Mouse (Mus musculus) c-Kit-positive CD71-positive TER-119-negative erythroid progenitor cells, embryonic 14.5 days (primary cell): ENCODE measurements around the gene Ppard.

ENCODE experiments used
- DNase-seq: peaks from one replicate; pipeline ENCODE4 v3.0.0-alpha.2; 2013; ENCODE audit warnings: low read depth

Gene Ppard

DNA sequence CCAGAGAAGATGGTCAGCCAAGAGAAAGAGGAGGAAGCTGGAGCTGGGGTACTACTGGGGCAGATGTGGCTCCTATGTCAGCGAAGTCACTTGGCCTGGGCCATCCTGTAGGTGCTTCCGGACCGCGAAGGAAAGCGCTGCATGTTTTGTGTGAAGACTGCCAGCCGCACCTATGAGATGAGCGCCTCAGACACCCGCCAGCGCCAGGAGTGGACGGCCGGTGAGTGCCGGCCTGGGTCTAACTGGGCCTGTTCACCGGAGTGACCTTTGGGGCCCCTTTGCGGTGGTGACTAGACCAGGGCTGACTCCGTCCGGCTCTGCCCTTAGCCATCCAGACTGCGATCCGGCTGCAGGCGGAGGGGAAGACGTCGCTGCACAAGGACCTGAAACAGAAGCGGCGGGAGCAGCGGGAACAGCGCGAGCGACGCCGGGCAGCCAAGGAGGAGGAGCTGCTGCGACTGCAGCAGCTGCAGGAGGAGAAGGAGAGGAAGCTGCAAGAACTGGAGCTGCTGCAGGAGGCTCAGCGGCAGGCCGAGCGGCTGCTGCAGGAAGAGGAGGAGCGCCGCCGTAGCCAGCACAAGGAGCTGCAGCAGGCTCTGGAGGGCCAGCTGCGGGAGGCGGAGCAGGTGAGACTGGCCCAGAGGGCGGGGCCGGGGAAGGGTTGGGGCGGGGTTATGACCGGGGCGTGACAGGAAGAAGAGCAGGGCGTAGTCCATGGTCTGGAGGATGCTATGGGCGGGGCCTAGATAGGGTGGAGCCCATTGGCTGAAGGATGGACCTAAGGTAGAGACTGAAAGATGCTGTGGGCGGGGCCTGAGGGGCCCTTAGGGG is 8.7 kb upstream of the Ppard start:
- DNase-seq: peak; percentile 97

DNA sequence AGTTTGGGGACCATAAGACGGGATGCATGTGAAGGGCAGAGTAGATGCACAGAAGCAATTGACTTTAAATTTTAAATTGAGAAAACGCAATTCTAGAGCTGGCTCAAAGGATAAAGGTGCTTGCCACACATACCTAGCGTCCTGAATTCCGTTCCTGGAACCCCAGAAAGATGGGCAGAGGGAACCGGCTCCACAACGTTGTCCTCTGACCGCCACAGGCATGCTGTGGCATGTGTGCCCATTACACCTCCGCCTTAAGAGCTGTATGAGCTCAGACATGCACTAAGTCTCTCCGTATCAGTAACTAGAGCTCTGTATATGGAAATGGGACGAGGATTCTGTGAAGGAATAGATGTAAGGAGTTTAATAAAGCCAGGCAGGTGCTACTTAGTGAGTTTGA is 7.9 kb upstream of the Ppard start:
- DNase-seq: no peak

DNA sequence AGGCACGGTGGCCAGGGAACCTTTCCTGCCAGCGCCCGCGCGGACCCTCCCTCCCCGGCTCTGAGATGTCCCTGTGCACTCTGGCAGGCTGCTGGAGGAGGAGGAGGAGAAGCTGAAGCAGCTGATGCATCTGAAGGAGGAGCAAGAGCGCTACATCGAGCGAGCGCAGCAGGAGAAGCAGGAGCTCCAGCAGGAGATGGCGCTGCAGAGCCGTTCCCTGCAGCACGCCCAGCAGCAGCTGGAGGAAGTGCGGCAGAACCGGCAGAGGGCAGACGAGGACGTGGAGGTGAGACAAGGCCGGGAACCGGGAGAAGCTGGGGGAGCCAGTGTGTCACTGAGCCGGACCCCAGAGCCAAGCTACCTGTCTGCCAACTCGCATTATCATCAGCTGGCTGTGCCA is 6.5 kb upstream of the Ppard start:
- DNase-seq: no peak

DNA sequence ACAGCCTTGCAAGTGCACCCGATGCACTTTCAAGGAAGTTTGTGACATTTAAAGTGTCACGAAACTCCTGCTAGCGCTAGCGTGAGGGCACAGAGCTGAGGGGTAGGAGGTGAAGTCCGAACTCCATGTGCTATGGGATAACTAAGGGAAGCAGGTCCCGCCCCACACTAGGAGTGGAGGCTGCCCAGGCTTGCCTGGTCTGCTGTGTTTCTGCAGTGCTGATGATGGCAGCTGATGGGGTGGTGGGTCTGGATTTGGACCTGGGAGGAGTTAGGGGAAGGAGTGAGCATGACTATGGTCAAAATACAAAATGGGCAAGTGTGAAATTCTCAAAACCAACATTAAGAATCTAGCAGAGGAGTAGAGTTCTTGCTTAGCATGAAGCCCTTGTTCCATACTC is 2.0 kb upstream of the Ppard start:
- DNase-seq: no peak

DNA sequence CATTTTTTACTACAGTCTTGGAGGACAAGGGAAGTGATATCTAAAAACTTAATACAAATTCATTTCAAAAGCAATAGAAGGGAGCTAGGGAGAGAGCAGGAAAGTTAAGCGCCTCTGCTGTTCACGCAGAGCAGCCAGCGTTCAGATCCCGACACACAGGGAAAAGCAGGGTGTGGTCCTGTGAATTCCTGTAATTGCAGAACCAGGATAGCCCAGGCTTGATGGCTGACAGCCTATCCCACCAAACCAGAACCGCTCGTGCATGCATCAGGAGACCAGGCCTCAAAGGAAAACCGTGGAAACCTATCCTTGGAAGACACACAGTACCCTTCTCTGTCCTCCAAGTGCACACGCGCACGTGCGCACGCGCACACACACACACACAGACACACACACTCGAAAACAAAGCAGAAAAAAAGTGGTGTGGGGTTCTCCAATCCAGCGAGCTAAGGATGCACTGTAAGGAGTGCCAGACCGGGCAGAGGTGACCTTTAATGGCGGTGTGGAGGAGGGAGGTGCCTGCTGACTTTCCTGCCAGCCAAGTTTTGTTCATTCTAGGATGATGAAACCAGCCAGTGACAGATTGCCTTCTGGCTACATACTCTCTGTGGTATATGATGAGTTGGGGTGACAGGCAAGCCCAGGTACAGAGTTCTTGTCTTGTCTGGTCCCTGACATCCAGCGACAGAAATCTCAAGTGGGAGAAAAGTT is 1.3 kb upstream of the Ppard start:
- no peak for DNase-seq

DNA sequence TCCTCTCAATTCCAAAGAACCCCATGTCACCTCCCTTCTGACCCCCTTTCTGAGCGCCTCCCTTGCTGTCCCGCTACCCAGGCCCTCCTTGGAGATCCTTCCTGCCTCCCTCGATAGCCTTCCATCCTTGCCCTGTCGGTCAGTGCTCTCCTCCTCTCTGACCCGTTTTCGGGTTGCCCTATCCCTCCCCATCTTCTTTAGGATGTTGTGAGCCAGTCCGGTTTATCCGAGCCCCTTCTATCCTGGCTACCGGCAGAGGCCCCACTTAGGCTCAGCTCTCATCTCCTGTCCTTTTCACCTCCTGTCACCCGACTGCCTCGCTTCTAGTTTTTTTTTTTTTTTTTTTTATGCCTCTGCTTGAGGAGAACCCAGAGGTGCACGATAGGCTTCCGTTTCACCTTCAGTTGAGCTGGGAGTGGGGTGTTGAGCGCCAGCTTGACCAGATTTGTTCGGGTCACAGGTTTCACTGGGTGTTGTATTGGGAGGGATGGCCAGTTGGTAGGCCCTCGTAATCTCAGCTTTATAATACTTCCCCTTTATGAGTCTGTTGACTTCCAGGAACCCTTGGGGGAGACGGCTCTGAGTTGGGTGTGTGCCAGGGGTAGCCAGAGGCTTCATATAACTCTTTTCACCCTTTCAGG is 711 bp downstream of the Ppard start:
- no peak for DNase-seq

DNA sequence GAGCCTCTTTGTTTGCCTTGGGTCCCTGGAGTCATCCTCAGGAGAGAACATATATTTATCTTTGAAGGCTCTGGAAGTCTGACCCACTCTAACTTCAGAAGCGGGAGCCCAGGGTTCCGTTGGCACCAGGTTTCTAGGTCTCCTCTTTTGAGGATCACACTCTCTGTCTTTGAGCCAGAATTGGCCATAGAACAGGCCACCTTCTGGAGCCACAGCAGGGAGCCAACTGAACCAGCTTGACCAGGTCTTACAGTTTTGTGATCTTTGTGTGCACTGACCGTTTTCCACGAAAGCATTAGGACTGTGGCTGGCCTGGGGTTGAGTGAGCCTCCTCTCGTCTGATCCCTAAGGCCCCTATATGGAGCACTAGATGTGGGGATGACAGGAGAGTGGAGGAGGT is 2.1 kb downstream of the Ppard start:
- DNase-seq: no peak

DNA sequence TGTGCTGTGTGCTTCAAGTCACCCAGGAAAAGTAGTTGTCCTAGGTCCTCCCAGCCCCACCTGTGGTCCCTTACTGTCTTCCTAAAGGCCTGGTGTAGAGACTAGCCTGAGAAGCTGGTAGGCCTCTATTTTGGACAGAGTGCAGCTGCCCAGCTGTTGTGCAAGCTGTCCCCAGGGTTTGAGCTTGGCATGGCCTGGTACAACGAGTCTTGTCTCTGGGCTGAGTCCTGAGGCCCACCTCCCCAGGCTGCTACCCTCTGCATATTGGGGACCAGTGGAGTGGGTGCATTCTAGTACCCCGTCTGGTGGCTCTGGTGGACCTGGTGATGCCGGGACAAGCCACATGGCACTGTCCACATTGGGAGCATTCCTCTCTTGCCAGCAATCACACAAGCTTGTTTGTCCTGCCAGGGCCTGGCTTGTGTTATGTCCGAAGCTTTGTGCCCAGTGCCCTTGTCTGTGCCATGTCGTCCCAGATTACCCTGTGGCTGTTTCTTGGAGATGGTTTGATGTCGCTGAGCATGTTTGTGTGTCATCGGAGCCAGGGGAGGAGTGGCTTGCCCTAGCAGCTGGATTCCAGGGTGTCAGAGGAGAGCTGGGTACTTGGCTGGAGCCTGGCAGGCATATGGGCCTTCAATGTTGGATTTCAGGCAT is 3.6 kb downstream of the Ppard start:
- no peak for DNase-seq

DNA sequence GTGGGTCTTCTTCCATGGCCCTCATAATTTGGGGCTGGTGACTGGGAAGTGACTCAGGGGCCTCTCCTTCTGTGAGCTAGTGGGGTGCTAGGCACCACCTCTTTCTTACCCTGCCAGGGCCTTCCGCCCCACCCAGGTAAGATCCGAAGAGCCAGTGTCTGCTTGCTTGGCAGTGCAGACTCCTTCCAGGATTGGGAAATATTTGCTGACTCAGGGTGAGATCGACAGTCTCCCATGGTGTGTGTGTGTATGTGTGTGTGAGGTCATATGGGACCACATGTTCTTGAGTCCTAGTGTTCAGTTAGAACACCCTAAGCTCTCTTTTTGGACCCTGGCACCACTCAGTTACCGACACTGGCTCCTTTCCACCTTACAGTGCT is 4.1 kb downstream of the Ppard start:
- DNase-seq: no peak

DNA sequence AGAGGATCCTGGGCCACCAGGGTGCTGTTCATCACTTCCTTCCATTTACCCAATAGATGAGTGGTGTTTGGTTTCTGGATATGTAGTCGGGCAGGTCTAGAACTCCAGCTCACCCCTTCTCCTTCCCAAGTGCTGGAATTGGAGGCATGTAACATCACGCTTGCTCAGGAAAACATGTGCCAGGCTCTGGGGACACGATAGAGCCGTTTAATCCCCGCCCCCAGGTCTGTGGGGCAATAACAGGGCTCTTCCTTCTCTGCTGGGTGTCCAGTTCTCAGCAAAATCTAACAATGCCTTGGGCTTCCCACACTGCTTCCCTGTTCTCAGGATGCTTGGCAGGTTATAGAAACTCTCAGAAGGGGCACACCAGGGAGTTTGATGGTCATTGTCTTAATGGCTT is 4.9 kb downstream of the Ppard start:
- no peak for DNase-seq

DNA sequence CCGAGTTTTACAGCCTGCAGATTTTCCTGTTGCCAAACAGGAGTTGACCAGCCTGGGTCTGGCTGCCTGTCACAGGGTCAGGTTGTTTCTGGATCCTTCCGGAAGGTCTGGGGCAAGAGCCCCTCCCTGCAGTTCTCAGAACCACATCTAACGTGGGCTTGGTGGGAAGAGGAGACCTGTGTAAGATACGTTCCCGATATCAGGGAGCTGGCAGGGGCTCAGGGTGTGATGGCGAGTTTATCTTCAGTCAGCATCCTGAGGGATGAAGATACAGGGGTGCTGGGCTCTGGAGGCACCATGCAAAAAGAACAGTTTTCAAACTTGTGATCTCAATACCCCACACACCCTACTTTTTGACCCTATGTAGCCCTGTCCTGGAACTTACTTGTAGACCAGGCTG is 5.4 kb downstream of the Ppard start:
- no peak for DNase-seq

DNA sequence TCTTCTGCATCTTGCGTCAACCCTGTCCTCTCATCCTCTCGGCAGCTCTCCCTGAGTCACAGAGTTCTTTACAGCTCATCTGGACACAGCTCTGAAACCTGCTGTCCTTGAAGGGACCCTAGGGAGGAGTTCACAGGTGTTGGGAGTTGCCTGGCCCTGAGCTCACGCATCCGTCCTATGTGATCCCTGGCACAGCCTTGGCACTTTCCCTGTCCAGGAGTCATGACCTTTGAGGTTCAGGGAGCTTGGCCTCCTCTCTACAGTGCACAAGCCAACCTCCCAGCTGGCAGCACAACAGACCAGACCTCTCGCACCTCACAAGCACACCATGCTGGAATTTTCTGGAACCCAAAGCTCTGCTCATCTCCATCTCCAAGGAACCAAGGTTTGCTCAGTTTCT is 8.3 kb downstream of the Ppard start:
- DNase-seq: no peak

DNA sequence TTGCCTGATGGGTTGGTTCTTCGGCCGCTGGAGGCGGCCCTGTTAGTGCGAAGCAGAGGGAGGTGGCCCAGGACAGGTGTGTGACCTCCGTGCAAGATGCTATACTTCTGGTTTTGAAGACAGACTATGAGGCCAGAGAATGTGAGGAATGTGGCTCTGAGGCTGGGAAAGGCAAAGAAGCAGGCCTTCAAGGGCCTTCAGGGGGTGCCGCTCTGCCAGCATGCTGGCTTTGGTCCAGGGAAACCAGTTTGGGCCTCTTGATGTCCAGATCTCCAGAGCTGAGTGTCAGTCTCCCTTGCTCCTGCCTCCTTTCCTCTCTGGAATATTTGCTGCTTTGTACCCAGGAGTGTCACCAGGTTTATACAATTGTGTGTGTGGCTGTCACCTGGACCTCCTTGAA is 9.8 kb downstream of the Ppard start:
- no peak for DNase-seq

DNA sequence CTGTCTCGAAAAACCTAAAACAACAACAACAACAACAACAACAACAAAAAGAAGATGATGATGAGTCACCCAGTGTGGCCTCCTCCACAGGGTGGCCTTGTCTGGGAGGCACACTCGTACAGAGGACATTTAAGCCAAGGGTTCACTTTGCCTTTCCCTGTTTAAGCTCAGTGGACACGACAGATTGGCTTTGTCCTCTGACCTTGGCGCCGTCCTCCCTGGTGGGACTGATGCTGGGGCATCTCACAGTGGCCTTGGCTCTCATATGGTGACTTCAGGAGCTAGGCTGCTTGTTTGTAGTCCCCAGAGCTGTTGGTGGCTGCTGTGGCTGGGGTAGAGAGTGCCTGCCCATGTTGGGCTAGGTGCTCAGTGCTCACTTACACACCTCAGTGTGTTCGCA is 11.7 kb downstream of the Ppard start:
- no peak for DNase-seq

DNA sequence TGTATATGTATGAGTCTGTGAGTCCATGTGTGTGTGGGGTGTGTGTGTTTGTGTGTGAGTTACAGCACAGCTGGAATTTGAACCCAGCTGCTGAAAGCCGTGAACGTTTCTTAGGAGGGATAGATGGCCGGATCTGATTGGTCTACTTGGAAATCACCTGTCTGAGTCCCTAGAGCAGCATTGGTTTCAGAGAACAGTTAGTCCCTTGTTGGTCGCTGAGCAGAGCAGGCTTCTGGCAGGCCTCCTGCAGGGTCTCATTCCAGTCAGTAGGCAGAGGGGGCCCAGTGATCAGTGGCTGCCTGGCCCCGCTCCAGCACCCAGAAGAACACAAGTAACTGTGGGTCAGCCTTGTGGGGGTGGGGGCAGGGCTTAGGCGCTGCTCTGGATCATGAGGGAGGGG is 12.2 kb downstream of the Ppard start:
- no peak for DNase-seq

DNA sequence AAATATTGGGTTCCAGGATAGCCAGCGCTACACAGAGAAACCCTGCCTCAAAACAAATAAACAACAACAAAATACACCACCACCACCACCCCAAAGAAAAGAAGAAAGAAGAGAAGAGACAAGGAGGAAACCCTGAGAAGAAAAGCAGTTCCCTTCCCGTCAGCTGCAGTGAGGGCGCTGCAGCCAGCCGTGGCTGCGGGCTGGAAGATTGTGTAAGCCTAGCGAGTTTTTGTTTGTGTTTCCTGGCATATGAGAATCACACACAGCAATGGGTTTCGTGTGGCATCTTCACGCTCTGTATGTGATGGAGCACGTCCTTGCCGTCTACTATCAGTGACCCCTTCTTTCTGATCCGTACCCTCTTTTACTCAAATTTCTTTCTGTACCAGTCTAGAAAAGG is 14.1 kb downstream of the Ppard start:
- no peak for DNase-seq

DNA sequence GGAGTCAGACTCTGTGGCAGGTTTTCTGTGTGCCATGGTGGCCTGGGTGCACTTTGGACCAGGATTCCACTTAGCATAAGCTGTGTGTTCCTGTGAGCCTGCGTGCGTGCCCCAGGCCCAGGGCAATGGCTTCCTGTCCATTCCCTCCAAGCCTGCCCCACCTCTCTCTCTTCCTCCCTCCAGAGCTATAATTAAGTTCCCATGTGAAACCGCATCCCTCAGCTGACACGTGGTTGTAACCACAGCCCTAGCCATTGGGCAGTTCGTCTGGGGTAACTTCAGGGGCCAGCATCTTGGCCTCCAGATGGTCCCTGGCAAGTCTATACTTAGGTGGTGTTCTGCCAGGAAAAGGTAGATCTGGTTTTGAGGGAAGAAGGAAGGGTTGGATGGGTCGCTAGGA is 15.1 kb downstream of the Ppard start:
- DNase-seq: no peak

DNA sequence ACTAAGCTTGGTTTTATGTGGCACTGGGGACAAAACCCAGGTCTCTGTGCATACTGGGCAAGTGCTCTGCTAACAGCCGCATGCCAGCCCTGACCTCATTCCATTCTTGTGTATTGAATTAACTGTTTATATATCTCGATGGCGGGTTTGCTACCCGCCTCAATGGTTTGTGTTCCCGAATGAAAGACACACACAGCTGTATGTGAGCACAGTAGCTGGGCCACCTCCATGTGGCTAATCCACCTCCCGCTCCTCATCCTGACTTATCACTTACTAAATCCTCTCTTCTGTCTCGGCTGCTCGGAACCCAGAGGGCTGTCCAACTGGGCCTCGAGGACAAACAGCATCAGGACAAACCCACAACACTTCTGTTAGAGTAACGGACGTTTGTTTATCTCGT is 16.6 kb downstream of the Ppard start:
- no peak for DNase-seq

DNA sequence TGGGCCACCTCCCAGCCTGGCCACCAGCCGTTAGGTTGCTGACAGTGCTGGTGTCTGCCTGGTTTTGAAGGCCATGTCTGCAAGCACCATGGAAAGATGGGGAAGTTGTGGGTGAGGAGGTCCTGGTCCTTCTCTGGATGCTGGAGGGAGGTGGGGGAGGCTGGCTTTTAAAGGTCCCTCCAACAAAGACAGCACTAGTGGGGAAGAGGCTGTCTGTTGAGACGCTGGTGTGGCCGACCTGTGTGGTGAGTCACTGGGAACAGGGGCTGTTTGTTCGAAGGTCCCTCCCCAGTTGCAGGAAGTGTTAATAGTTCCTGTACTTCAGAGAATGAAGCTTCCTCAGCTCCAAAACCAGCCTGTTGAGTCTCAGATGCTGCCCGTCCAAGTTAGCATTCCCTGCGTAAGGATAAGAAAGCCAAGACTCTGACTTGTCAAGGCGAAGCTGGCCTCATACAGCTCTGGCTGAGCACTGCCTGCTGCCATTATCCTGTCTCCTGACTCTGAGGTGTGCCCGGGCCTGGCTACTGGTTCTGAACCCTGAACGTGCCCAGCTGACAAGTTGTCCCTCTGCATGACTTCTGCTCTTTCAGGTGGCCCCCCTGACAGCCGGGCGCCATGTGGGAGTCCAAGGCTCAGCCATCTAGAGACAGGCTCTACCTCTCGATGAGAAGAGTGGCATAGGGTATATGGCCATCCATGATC is 19.2 kb downstream of the Ppard start:
- DNase-seq: no peak

DNA sequence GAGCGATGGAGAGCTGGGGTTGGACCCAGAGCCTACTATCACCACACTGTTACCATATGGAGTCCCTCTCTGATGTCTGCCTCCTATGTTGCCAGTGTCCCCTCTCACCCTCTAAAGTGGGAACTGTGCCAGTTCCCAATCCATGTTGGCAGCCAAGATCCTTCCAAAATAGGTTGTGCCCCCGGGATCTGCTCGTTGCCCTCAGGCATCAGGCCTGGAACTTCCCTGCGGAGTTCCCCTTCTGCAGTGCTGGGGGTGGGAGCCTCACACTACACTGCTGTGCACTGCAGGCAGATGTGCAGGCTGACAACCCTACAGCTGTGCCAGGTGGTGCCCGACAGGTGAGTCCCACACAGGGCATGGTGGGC is 19.8 kb downstream of the Ppard start:
- no peak for DNase-seq

DNA sequence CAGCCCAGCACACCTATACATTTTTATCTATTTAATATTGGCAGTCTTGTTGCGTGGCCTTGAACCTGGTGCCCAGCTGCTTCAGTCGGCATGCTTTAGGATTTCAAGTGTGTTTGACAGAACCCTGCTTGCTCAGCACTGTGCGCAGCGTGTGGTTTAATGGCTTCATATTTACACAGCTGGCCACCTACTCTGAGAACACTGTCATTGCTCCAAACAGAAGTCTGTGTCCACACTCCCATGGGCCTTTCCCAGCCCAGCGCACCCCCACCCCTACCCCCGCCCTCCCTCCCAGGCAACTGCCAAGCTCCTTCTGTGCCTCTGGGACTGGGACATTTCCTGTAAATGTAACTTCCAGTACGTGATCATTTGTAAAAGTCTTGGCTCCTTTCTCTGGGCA is 20.7 kb downstream of the Ppard start:
- no peak for DNase-seq

DNA sequence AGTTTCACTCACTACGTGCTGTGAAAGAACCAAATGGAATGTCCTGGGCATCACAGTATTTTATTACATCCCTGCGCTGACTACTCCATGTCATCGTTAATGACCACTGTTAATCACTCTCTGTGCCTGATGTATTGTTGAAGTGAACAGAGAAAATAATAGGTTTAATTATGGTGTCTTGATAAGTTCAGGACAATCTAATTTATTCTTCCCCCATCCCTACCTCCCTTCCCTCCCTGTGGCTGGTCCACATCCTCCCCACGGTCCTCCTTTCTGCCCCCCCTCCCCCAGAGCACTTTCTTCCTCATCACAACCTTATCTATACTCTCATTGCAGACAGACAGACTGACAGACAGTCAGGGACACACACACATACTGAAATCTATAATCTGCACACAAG is 22.3 kb downstream of the Ppard start:
- no peak for DNase-seq
